Mouse (Mus musculus): ENCODE measurements around the gene Aldoc.

The Aldoc gene

DNA sequence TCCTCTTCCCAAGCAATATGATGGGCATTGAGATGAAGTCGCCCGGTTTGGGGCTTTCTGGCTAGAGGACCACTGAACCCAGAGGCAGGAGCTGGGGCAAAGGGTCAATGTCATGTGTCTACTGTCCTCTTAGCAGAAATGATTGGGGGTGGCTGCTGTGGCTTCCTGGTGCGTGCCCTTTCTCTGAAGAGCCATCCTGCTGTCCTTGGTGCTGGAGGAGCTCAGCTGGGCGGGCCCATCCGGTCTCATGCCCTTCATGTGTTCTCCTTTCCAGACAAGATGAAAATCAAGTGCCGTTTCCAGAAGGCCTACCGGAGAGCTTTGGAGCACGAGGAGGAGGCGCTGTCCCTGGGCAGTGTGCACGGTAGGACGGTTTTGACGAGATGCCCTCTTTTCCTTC is 9.9 kb downstream of the Aldoc start:
- no peak for DNase-seq (ENCODE audit: low read depth, low spot score)

DNA sequence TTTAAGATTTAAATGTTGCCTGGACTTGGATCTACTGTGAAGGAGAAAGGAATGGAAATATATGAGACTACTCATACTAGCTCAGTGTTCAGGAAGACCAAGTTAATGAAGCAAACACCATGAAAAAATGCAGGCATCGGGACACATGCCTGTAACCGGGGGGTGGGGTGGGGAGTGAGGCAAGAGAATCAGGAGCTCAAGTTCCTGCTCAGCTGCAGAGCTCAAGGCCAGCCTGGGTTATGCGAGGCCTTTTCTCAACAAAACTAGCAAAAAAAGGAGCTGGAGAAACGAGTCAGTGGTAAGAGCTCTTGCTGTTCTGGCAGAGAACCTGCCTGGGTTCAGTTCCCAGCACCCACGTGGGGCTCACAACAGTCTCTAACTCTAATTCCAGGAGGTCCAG is 11.2 kb downstream of the Aldoc start:
- no peak for DNase-seq (ENCODE audit: low read depth, low spot score)

DNA sequence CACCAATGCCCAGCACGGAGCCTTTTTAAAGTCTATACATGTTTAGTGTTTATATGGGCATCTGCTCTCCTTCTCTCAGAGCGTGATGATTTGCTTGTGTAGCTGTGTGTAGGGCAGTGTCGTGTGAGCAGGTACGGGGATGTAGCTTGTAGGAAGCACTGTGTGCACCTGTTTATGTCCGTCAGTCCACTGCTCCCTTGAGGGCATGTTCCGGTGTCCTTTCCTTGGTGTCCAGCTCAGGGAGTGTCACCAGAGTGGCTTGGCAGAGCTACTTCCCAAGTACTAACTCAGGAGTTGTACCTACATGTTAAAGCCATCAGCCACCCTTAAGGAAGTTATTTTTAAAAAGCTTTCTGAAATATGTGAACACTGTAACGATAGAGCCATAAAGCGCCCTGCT is 14.3 kb downstream of the Aldoc start:
- no peak for DNase-seq (ENCODE audit: low read depth, low spot score)

DNA sequence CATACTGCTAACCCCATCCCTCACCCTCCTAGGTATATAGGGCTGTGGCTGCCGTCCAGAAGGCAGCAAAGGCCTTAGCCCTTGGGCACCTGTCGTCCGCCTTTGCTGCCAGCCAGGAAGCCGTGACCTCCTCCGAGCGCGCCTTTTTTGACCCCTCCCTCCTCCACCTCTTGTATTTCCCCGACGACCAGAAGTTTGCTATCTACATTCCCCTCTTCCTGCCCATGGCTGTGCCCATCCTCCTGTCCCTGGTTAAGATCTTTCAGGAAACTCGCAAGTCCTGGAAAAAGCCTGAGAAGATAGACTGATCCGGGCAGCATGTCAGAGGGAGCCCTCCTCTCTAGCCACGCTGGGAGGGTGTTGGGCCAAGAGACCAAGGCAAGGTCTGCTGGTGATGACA is 18.9 kb downstream of the Aldoc start:
- no peak for DNase-seq (ENCODE audit: low read depth, low spot score)

DNA sequence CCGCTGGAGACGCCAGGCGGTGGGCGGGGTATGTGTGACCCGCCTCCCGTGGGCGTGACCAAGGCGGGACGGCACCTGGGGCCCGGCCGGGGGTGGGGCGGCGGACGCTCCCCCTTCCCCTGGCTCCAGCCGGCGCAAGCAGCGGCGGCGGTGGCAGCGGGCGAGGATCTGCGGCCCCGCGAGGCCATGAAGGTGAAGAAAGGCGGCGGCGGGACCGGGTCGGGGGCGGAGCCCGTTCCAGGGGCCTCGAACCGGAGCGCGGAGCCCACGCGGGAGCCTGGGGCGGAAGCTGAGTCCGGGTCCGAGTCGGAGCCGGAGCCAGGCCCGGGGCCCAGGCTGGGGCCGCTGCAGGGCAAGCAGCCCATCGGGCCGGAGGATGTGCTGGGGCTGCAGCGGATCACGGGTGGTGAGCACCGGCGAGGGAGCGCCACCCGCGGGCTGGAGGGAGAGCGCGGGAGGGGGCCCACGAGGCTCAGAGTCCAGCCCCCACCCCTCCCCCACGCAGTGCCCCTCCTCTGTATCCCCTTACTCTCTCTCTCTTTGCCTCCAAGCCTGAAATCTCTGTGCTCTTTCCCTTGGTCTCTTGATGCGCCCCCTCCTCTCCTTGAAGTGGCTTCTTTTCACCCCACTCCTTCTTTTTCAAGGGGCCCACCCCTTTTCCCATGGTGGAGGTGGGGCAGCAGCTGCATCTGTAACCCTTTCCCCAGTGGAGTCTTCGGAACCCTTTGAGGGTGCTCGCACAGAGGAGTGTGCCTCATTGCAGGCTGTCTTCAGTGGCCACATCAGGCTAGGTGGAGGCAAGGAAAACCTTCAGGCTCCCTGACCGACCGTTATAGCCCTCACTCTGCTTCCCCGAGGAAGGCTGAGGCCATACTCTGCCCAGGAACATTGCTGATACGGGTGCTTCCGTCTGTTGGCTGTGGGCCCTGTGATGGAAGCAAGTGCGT is 20.9 kb downstream of the Aldoc start, which contains the start of gene Unc119:
TSS of gene Unc119 (plus strand) at position 102 of the 947 bp plus-strand sequence.
- DNase-seq (ENCODE audit: low read depth, low spot score), result peak; percentile 61

DNA sequence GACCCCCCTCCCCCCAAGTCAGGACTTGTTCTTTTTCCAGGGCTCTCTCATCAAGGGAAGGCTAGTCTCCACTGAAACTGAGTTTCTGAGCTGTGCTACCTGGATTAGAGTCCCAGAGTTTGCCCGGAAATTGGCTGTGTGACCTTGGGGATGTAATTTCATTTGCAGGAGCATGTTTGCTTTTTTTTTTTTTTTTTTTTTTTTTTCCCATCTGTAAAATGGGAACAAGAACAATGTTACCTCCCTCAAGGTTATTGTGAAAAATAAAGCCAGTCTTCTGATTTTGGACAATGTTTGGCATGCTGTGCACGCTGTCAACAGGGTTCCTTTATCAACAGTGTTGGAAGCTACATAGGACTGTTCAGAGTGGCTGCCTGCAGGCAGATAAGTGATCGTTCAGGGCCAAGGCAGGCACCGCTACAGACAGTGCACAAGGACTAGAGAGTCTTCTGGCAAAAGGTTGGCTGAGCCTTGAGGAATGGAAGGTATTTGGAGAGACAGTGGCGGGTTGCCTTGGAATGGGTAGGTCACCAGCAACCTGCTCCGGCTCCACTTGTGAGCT is 21.6 kb downstream of the Aldoc start:
- no peak for DNase-seq (ENCODE audit: low read depth, low spot score)

DNA sequence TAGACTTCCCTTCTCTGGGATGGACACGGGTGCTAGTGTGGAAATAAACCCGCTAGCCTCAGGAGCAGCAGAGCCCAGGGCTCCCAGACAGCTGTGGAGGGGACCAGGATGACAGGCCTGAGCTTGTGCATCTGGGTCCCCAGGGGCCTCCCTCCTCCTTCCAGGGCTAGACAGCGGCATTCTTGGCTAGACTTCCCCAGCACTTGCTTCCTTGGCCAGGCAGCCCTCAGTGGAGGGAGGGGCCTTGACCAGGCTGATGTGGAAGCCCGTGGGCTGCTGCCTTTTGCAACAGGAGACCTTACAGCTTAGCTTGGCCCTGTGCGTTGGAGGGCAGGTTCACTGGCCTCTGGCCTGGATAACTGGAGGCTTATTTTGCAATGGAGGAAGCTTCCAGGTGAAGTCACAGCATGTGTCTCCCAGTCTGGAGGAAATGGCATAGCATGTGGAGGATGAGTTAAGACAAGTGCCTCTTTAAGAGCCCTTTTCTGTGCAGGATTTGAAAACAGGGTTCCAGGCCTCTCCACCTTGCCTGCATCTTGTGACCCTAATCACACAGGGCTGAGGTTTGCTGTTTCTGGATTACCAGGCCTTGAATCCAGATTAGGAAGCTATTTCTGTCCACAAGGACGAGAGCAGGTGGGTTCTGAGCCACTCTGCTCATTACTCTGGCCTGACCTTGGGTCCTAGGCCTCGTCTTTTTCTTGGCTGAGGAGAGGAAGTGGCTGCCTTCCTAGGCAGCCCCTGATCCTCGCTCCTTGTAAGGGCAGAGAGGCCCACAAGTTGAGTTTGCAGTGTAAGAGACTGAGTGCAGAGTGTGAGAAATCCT is 22.3 kb downstream of the Aldoc start:
- no peak for DNase-seq (ENCODE audit: low read depth, low spot score)

DNA sequence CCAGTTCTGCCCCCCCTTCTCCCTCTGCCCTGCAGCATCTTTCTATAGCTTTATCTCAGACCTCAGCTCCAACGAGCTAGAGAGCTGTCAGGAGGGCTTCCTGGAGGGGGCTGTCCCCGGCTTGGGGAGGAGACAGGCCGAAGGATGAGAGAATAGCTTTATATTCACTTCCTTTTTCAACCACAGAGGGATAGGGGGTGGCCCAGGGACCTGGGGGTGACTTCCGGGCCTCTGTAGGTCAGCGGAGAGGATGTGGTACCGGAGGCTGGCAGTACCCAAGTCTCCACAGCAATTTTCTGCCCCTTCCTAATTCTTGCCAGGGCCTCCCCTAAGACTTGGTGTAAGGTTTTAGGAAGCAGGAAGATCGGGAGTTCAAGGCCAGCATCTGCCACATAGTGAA is 23.0 kb downstream of the Aldoc start:
- DNase-seq (ENCODE audit: low read depth, low spot score), result no peak

DNA sequence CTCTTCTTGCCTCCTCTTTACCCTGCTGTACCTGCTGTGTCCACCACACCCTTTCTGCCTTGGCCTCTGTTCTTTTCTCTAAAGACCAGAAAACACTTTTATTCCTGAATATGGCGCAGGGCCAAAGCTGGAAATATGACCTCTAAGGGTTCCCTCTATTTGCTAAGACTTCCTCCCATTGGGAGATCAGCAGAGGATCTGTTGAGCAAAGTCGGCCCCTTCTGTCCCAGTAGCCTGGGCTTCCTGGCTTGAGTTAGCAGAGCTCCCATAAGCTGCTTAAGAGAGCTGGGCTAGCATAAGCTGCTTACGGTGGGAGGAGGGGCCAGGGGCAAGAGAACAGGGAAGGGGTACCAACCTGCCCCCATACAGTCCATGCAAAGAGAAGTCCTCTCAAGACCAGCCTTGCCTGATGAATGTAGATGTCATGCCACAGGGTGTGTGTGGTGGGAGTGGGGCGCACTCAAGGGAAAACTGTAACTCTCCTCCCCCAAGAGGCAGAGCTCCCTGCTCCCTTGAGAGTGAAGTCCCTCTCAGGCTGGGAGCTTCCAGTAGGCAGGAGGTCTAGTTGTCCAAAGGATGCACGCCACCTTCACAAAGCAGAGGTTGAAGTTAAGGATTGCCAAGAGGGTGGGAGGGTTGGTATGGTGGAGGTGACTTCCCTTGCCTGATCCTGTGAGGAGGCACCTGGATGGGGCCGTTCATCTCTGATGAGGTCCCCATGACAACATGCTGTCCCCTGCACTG is 23.7 kb downstream of the Aldoc start:
- no peak for DNase-seq (ENCODE audit: low read depth, low spot score)

DNA sequence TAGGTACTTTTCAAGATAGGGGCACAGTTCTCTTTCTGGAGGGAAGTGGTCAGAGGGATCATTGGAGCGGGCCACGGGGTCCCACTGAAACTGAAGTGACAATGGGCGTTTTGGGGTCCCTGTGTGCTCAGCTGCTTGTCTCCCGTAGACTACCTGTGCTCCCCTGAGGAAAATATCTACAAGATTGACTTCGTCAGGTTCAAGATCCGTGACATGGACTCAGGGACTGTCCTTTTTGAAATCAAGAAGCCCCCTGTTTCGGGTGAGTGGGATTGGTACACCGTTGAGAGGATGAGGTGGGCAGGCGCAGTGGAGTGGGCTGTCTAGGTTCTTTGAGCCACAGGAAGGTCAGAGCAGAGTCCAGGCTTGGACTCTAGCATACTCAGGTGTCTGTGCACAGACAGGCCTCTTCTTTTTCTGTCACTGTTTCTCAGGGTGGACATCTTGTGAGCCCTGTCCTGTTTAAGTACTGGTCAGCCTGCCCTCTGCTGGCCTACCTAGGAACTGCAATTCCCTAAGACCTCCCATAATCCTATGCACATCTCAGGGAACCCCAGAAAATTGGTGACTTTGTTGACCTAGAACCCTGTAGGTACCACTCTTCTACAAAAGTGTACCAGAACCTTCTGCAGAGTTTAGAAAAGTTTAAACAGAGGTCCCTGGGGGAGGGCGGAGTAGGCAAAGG is 24.4 kb downstream of the Aldoc start:
- DNase-seq (ENCODE audit: low read depth, low spot score), result no peak

DNA sequence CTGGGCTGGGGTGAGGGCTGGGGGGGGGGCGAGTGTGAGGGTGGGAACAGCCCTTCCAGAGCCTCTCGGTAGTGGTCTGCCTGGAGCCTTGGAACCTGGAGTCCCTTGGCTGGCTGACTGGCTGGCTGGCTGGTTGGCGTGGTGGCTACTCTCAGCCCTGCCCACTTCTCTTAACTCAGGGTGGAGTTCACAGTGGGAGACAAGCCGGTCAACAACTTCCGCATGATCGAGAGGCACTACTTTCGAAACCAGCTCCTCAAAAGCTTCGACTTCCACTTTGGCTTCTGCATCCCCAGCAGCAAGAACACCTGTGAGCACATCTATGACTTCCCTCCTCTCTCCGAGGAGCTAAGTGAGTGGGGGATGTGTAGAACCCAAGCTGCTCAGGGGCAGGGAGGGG is 25.1 kb downstream of the Aldoc start:
- DNase-seq (ENCODE audit: low read depth, low spot score), result no peak

DNA sequence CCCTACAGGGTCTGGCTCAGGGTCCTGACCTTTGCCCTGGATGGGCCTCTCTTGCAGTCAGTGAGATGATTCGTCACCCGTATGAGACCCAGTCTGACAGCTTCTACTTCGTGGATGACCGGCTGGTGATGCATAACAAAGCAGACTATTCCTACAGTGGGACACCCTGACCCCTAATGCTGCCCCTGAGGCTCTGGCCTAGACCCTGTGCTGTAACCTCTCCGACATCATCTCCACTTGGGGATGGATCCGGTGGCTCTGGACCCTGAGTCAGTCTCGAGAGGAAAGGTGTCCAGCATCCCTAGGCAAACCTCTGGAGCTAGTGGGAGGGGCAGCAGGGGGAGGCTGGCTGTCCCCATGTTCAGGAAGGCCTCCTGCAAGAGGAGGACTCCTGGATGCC is 25.7 kb downstream of the Aldoc start:
- DNase-seq (ENCODE audit: low read depth, low spot score), result no peak

DNA sequence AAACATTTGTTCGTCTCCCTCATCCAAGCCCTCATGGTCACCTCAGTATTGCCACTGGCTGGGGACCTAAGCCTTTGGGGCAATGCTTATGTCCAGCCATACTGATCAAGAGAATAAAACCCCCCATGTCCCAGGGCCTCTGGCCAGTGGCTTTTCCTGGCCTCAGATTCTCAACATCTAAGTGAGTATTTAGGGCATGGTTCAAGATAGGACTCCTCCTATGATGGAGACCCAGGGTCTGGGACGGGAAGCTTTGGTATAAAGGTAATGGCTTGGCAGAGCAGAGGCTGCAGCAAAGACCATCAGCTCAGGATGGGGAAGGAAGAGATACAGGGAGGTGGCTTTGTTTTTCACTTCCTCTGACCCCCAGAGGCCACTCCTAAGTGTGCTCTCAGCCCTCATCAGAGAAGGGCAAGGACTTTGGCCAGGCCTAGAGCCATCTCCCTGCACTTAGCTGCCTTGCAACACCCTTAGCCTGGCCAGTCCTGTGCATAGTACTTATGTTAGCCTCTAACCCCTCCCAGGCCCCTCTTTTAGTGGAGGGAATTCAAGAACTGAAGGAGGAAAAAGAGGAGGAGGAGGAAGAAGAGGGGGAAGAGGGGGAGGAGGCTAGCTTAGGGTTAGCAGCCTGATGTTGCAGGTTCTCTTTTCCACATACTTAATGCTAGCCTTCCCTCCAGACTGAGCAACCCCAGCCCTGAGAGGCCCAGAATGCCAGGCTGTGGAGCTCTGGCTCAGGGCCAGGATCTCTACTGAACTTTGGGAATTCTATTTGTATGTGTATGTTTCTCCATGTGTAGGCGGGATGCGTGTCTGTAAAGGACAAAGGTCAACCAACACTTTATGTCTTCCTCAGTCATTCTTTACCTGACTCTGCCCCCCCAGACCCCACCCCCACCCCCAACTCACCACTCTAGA is 26.9 kb downstream of the Aldoc start:
- DNase-seq (ENCODE audit: low read depth, low spot score), result no peak

DNA sequence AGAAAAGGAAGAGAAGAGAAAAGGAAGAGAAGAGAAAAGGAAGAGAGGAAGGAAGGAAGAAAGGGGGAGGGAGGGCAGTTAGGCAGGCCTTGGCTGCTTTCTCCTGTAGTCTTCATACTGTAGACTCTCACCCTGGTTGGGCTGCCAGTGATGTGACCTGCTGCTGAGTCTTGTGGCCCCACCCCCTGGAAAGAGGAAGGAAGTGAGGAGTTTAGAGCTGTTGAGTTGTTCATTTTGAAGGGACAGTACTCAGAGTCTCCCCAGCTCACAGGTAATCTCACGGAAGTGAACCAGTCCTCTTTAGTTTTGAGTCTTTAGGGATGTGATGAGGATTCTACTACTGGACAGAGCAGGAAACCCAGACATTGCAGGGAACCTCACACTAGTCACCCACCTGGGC is 30.3 kb downstream of the Aldoc start:
- no peak for DNase-seq (ENCODE audit: low read depth, low spot score)

DNA sequence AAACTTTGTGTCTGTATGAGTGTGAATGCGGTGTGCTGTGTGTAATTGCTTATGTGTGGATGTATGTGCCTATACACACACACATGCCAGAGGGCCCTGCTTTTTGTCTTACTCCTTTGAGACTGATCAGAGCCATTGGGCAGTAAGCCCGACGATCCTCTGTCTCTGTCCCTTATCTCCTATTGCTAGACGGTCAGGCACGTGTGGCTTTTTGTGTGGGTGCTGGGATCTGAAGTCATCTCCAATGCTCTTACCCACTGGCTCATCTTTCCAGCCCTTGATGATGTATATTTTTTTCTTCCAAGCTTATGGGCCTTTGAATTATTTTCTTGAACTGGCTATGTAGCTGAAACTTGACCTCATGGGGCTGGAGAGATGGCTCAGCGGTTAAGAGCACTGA is 32.1 kb downstream of the Aldoc start:
- DNase-seq (ENCODE audit: low read depth, low spot score), result no peak

DNA sequence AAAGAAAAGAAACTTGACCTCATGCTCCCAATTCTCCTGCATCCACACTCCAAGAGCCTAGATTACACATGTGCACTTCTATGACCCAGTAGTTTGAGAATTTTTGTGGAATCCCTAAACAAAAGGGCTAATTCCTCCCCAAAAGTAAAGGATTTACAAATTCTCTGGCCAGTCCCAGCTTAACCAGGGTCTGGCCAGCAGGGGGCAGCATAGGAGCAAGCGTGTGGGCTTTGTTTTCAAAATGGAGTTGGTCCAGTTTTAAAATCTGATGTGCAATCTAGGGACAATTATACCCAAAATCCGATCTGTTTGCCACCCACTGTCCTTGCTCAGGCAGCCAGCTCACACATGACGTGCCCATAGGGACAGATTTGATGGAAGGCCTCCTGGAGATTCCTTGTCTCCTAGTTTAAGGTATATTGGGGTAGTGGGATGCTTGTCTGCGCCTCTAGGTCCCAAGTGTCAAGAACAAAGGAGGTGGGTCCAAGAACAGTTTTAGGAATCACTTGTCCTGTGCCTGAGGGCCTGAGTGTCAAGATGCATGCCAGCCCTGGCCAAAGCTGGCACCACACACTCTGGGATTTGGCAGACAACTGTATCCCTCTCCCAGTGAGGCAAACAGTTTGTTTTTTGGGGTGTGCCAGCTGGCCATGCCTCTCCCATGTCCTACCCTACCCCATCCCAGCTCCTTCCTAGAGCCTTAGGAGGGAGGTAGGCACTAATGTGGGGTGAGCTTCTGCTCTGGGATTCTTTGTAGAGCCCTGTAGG is 32.9 kb downstream of the Aldoc start:
- DNase-seq (ENCODE audit: low read depth, low spot score), result no peak

DNA sequence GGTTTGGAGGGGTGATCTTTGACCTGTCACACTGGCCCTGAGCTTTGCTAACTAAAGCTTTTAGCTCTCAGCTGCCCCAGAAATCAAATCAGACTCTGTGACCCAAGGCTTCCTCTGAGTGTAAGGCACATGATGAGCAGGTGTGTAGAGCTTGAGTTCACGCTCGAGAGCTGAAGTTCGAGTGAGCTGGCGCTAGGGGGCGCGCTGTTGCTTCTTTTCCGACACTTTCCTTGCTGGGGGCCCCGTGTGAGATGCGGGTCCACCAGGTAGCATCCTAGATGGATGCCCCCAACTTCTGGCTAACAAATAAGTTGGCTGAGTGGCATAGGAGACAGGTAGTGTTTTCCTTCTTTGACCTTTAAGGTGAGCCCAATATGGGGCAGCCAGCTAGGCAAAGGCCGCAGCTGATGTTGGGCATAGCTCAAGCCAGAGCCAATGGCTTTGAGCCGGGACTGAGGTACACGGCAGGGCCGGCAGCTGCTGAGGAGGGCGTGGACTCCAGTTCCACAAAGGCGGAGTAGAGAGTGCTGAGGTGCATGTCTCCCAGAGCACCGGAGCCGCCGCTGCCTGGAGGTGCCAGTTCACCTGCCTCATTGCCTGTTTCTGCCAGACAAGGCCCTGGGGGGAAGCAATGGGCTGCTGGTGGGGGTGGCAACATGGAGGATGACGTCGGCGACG is 35.7 kb downstream of the Aldoc start:
- no peak for DNase-seq (ENCODE audit: low read depth, low spot score)

DNA sequence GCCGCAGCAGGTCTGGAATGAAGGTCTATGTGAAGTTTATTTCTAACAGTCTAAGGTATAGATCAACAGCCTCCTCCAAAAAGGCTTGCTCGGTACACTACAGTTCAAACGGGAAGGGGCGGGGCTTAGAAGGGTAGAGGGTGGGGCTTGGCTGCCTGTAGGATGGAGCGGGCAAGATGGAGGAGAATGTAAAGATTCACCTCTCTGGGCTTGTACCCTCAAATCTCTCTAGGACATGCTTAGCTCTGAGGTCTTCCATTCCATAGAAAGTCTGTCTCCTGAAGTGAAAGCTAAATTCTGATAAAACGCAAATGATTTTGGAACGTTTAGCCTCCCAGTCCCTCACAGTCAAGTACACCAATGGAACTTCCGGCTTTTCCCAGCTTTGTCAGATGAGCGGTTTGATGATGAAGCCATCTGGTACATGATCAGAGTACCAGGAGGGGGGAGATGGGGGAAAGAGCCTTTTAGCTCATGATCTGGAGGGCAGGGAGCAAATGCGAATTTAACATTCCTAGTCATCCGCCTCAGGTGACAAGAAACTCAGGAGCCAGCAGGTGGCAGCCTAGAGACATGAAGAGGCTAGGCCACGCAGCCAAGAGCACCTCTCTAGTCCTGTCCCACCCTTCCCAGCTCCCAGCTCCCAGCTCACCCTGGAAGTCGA is 37.5 kb downstream of the Aldoc start:
- no peak for DNase-seq (ENCODE audit: low read depth, low spot score)

All from brain, embryonic 18.5 days (tissue).